Mouse (Mus musculus): ENCODE results near the gene Ifitm3. TPM values are rescaled to one million over a fixed set of nuclear protein-coding genes. Genes with fewer than 3 reads are reported as not detected.
"Not testable (repeated sequence)": the region's sequence is repeated elsewhere in the genome, so short reads cannot be mapped to it uniquely, and the experiment has no call there.

Gene Ifitm3
- polyA plus RNA-seq, 1 experiment: 313 TPM

- Histone ChIP-seq H3K36me3 (ENCODE audit: control insufficient read depth, insufficient read depth, low read length) (no peaks in the 10 kb centered on the region), H3K27ac (ENCODE audit: insufficient read depth, low read depth, low read length) (no peak overlapping the region), H3K4me1 (ENCODE audit: control insufficient read depth, insufficient read depth, low read length) (no peaks in the 10 kb centered on the region; the same call in 1 of the 2 replicates), H3K4me3 (ENCODE audit: insufficient read depth, low read depth, low read length) (no peak overlapping the region), H3K27me3 (replicated peaks; ENCODE audit: control insufficient read depth, insufficient read depth, low read length) (no peaks in the 10 kb centered on the region)
- WGBS: 76% methylated on average over 4 of the region's 4 CpGs
- no peak for DNase-seq
- TF ChIP-seq POLR2A (IDR thresholded peaks at IDR 0.05; ENCODE audit: low read depth, low read length) (no peak), CTCF (conservative IDR thresholded peaks at IDR 0.05; ENCODE audit: insufficient read depth, insufficient read length, low read depth, low read length) (no peak)
Observed at GRCm38 (mm10) chr7:141042539-141042938, 32.0 kb upstream of the Ifitm3 start.

GRCm38 (mm10) chr7:141041661-141042060 lies 31.1 kb upstream of the Ifitm3 start:
- DNase-seq: peak; percentile 87
- TF ChIP-seq CTCF (conservative IDR thresholded peaks at IDR 0.05; ENCODE audit: insufficient read depth, insufficient read length, low read depth, low read length): no peak
- no peak for TF ChIP-seq POLR2A (IDR thresholded peaks at IDR 0.05; ENCODE audit: low read depth, low read length)
- no peak overlapping the region for H3K4me3 ChIP-seq (ENCODE audit: insufficient read depth, low read depth, low read length)
- H3K27me3 ChIP-seq (replicated peaks; ENCODE audit: control insufficient read depth, insufficient read depth, low read length): no peaks in the 10 kb centered on the region
- 11% methylated on average over 5 of the region's 5 CpGs for WGBS
- H3K36me3 ChIP-seq (ENCODE audit: control insufficient read depth, insufficient read depth, low read length): no peaks in the 10 kb centered on the region
- peak overlapping the region; percentile 70 for H3K27ac ChIP-seq (ENCODE audit: insufficient read depth, low read depth, low read length)
- no peaks in the 10 kb centered on the region; the same call in 1 of the 2 replicates for H3K4me1 ChIP-seq (ENCODE audit: control insufficient read depth, insufficient read depth, low read length)

GRCm38 (mm10) chr7:141040867-141041606 lies 30.5 kb upstream of the Ifitm3 start:
- WGBS: 44% methylated on average over 6 of the region's 9 CpGs
- Histone ChIP-seq H3K4me1 (ENCODE audit: control insufficient read depth, insufficient read depth, low read length) (no peaks in the 10 kb centered on the region; the same call in 1 of the 2 replicates), H3K27me3 (replicated peaks; ENCODE audit: control insufficient read depth, insufficient read depth, low read length) (no peaks in the 10 kb centered on the region), H3K36me3 (ENCODE audit: control insufficient read depth, insufficient read depth, low read length) (no peaks in the 10 kb centered on the region), H3K4me3 (ENCODE audit: insufficient read depth, low read depth, low read length) (0 out of 2 replicates have a peak overlapping the region, but pooled peaks have one; percentile 20), H3K27ac (ENCODE audit: insufficient read depth, low read depth, low read length) (peak overlapping the region; percentile 70)
- TF ChIP-seq POLR2A (IDR thresholded peaks at IDR 0.05; ENCODE audit: low read depth, low read length) (no peak), CTCF (conservative IDR thresholded peaks at IDR 0.05; ENCODE audit: insufficient read depth, insufficient read length, low read depth, low read length) (no peak)
- DNase-seq: peak; percentile 16

GRCm38 (mm10) chr7:141039386-141040107 lies 29.0 kb upstream of the Ifitm3 start:
- Histone ChIP-seq H3K27ac (ENCODE audit: insufficient read depth, low read depth, low read length) (no peak overlapping the region), H3K4me1 (ENCODE audit: control insufficient read depth, insufficient read depth, low read length) (no peaks in the 10 kb centered on the region; the same call in 1 of the 2 replicates), H3K27me3 (replicated peaks; ENCODE audit: control insufficient read depth, insufficient read depth, low read length) (no peaks in the 10 kb centered on the region), H3K36me3 (ENCODE audit: control insufficient read depth, insufficient read depth, low read length) (no peaks in the 10 kb centered on the region), H3K4me3 (ENCODE audit: insufficient read depth, low read depth, low read length) (no peak overlapping the region)
- DNase-seq: no peak
- TF ChIP-seq POLR2A (IDR thresholded peaks at IDR 0.05; ENCODE audit: low read depth, low read length): no peak
- TF ChIP-seq CTCF (conservative IDR thresholded peaks at IDR 0.05; ENCODE audit: insufficient read depth, insufficient read length, low read depth, low read length): no peak
- 98% methylated on average over 4 of the region's 4 CpGs for WGBS

GRCm38 (mm10) chr7:141038090-141039032 lies 27.8 kb upstream of the Ifitm3 start:
- 69% methylated on average over 20 of the region's 21 CpGs for WGBS
- DNase-seq: no peak
- TF ChIP-seq CTCF (conservative IDR thresholded peaks at IDR 0.05; ENCODE audit: insufficient read depth, insufficient read length, low read depth, low read length): no peak
- no peak for TF ChIP-seq POLR2A (IDR thresholded peaks at IDR 0.05; ENCODE audit: low read depth, low read length)
- Histone ChIP-seq H3K27me3 (replicated peaks; ENCODE audit: control insufficient read depth, insufficient read depth, low read length) (no peaks in the 10 kb centered on the region), H3K4me3 (ENCODE audit: insufficient read depth, low read depth, low read length) (no peak overlapping the region), H3K4me1 (ENCODE audit: control insufficient read depth, insufficient read depth, low read length) (no peaks in the 10 kb centered on the region; the same call in 1 of the 2 replicates), H3K27ac (ENCODE audit: insufficient read depth, low read depth, low read length) (no peak overlapping the region), H3K36me3 (ENCODE audit: control insufficient read depth, insufficient read depth, low read length) (no peaks in the 10 kb centered on the region)

GRCm38 (mm10) chr7:141036624-141037023 lies 26.1 kb upstream of the Ifitm3 start:
- H3K27me3 ChIP-seq (replicated peaks; ENCODE audit: control insufficient read depth, insufficient read depth, low read length); H3K36me3 ChIP-seq (ENCODE audit: control insufficient read depth, insufficient read depth, low read length); H3K4me3 ChIP-seq (ENCODE audit: insufficient read depth, low read depth, low read length); H3K4me1 ChIP-seq (ENCODE audit: control insufficient read depth, insufficient read depth, low read length); H3K27ac ChIP-seq (ENCODE audit: insufficient read depth, low read depth, low read length); DNase-seq: not testable (repeated sequence)
- WGBS: 77% methylated on average over 1 of the region's 2 CpGs
